Mouse (Mus musculus): ENCODE data around the gene Sept9. TPM values are rescaled to one million over a fixed set of nuclear protein-coding genes. Genes with fewer than 3 reads are reported as not detected.

The Sept9 gene
- polyA plus RNA-seq, 1 experiment from 2014 or later = 78.9 TPM

GRCm38 (mm10) chr11:117398191-117398590 lies 198.7 kb downstream of the Sept9 start:
- no peak overlapping the region for H3K27ac ChIP-seq (ENCODE audit: low read depth, low read length)
- peaks cover 14% of the 10 kb centered on the region for H3K4me1 ChIP-seq (ENCODE audit: control insufficient read depth, insufficient read depth, low read length)
- H3K4me3 ChIP-seq (ENCODE audit: low read depth, low read length) = no peak overlapping the region
- ATAC-seq (replicated peaks; ENCODE audit: insufficient number of reproducible peaks, low FRiP score, low TSS enrichment) = no peak
- H3K9ac ChIP-seq (ENCODE audit: low read depth, low read length) = no peak overlapping the region
- H3K9me3 ChIP-seq (replicated peaks; ENCODE audit: control insufficient read depth, low read length) = no peaks in the 10 kb centered on the region
- no peaks in the 10 kb centered on the region for H3K36me3 ChIP-seq (ENCODE audit: control insufficient read depth, insufficient read depth, low read length)
- peaks cover 37% of the 10 kb centered on the region for H3K27me3 ChIP-seq (ENCODE audit: control insufficient read depth, insufficient read depth, low read length)
- WGBS (ENCODE audit: insufficient replicate concordance) = 30% methylated on average over 7 of the region's 7 CpGs
- H3K4me2 ChIP-seq = no peak overlapping the region

- H3K27me3 ChIP-seq (ENCODE audit: control insufficient read depth, insufficient read depth, low read length) = peaks cover 33% of the 10 kb centered on the region
- ATAC-seq (replicated peaks; ENCODE audit: insufficient number of reproducible peaks, low FRiP score, low TSS enrichment) = no peak
- H3K4me2 ChIP-seq = no peak overlapping the region
- no peaks in the 10 kb centered on the region for H3K4me1 ChIP-seq (ENCODE audit: control insufficient read depth, insufficient read depth, low read length)
- H3K4me3 ChIP-seq (ENCODE audit: low read depth, low read length) = no peak overlapping the region
- no peak overlapping the region for H3K27ac ChIP-seq (ENCODE audit: low read depth, low read length)
- no peak overlapping the region for H3K9ac ChIP-seq (ENCODE audit: low read depth, low read length)
- WGBS (ENCODE audit: insufficient replicate concordance) = 79% methylated on average over 10 of the region's 10 CpGs
- H3K36me3 ChIP-seq (ENCODE audit: control insufficient read depth, insufficient read depth, low read length) = no peaks in the 10 kb centered on the region
- H3K9me3 ChIP-seq (replicated peaks; ENCODE audit: control insufficient read depth, low read length) = no peaks in the 10 kb centered on the region
These were observed 202.3 kb downstream of the Sept9 start for GRCm38 (mm10) chr11:117401583-117402367.

GRCm38 (mm10) chr11:117402550-117402949 lies 203.1 kb downstream of the Sept9 start:
- H3K36me3 ChIP-seq (ENCODE audit: control insufficient read depth, insufficient read depth, low read length) = no peaks in the 10 kb centered on the region
- H3K4me2 ChIP-seq = no peak overlapping the region
- H3K9me3 ChIP-seq (replicated peaks; ENCODE audit: control insufficient read depth, low read length) = no peaks in the 10 kb centered on the region
- peaks cover 28% of the 10 kb centered on the region for H3K27me3 ChIP-seq (ENCODE audit: control insufficient read depth, insufficient read depth, low read length)
- H3K27ac ChIP-seq (ENCODE audit: low read depth, low read length) = no peak overlapping the region
- H3K9ac ChIP-seq (ENCODE audit: low read depth, low read length) = no peak overlapping the region
- 62% methylated on average over 11 of the region's 11 CpGs for WGBS (ENCODE audit: insufficient replicate concordance)
- H3K4me3 ChIP-seq (ENCODE audit: low read depth, low read length) = no peak overlapping the region
- no peak for ATAC-seq (replicated peaks; ENCODE audit: insufficient number of reproducible peaks, low FRiP score, low TSS enrichment)
- peaks cover 5% of the 10 kb centered on the region for H3K4me1 ChIP-seq (ENCODE audit: control insufficient read depth, insufficient read depth, low read length)

- Histone ChIP-seq H3K36me3 (ENCODE audit: control insufficient read depth, insufficient read depth, low read length) (no peaks in the 10 kb centered on the region), H3K9ac (ENCODE audit: low read depth, low read length) (no peak overlapping the region), H3K4me3 (ENCODE audit: low read depth, low read length) (no peak overlapping the region), H3K4me2 (no peak overlapping the region), H3K4me1 (ENCODE audit: control insufficient read depth, insufficient read depth, low read length) (peaks cover 5% of the 10 kb centered on the region), H3K27ac (ENCODE audit: low read depth, low read length) (no peak overlapping the region), H3K9me3 (replicated peaks; ENCODE audit: control insufficient read depth, low read length) (no peaks in the 10 kb centered on the region), H3K27me3 (ENCODE audit: control insufficient read depth, insufficient read depth, low read length) (peaks cover 24% of the 10 kb centered on the region)
- ATAC-seq (replicated peaks; ENCODE audit: insufficient number of reproducible peaks, low FRiP score, low TSS enrichment) = no peak
- 79% methylated on average over 6 of the region's 6 CpGs for WGBS (ENCODE audit: insufficient replicate concordance)
These were observed 203.6 kb downstream of the Sept9 start for GRCm38 (mm10) chr11:117403073-117403472.

GRCm38 (mm10) chr11:117403781-117404180 lies 204.3 kb downstream of the Sept9 start:
- H3K27ac ChIP-seq (ENCODE audit: low read depth, low read length) = no peak overlapping the region
- 40% methylated on average over 7 of the region's 7 CpGs for WGBS (ENCODE audit: insufficient replicate concordance)
- no peaks in the 10 kb centered on the region for H3K9me3 ChIP-seq (replicated peaks; ENCODE audit: control insufficient read depth, low read length)
- H3K36me3 ChIP-seq (ENCODE audit: control insufficient read depth, insufficient read depth, low read length) = no peaks in the 10 kb centered on the region
- peaks cover 10% of the 10 kb centered on the region for H3K4me1 ChIP-seq (ENCODE audit: control insufficient read depth, insufficient read depth, low read length)
- H3K9ac ChIP-seq (ENCODE audit: low read depth, low read length) = no peak overlapping the region
- ATAC-seq (replicated peaks; ENCODE audit: insufficient number of reproducible peaks, low FRiP score, low TSS enrichment) = no peak
- H3K4me3 ChIP-seq (ENCODE audit: low read depth, low read length) = no peak overlapping the region
- H3K4me2 ChIP-seq = no peak overlapping the region
- peaks cover 22% of the 10 kb centered on the region for H3K27me3 ChIP-seq (ENCODE audit: control insufficient read depth, insufficient read depth, low read length)

GRCm38 (mm10) chr11:117406711-117407110 lies 207.2 kb downstream of the Sept9 start:
- 75% methylated on average over 1 of the region's 1 CpGs for WGBS (ENCODE audit: insufficient replicate concordance)

GRCm38 (mm10) chr11:117407196-117407595 lies 207.7 kb downstream of the Sept9 start:
- peaks cover 15% of the 10 kb centered on the region for H3K4me1 ChIP-seq (ENCODE audit: control insufficient read depth, insufficient read depth, low read length)
- no peak overlapping the region for H3K9ac ChIP-seq (ENCODE audit: low read depth, low read length)
- no peaks in the 10 kb centered on the region for H3K9me3 ChIP-seq (replicated peaks; ENCODE audit: control insufficient read depth, low read length)
- peak overlapping the region; percentile 79 for H3K4me2 ChIP-seq
- 20% methylated on average over 4 of the region's 4 CpGs for WGBS (ENCODE audit: insufficient replicate concordance)
- no peak for ATAC-seq (replicated peaks; ENCODE audit: insufficient number of reproducible peaks, low FRiP score, low TSS enrichment)
- peaks cover 33% of the 10 kb centered on the region for H3K27me3 ChIP-seq (ENCODE audit: control insufficient read depth, insufficient read depth, low read length)
- H3K36me3 ChIP-seq (ENCODE audit: control insufficient read depth, insufficient read depth, low read length) = no peaks in the 10 kb centered on the region
- peak overlapping the region; percentile 34 for H3K4me3 ChIP-seq (ENCODE audit: low read depth, low read length)
- 0 out of 2 replicates have a peak overlapping the region, but pooled peaks have one; percentile 17 for H3K27ac ChIP-seq (ENCODE audit: low read depth, low read length)

More at GRCm38 (mm10) chr11:117406711-117407110, 207.2 kb downstream of the Sept9 start:
- Histone ChIP-seq H3K4me3 (ENCODE audit: low read depth, low read length) (no peak overlapping the region), H3K4me2 (no peak overlapping the region), H3K9me3 (replicated peaks; ENCODE audit: control insufficient read depth, low read length) (no peaks in the 10 kb centered on the region), H3K27me3 (ENCODE audit: control insufficient read depth, insufficient read depth, low read length) (peaks cover 31% of the 10 kb centered on the region), H3K4me1 (ENCODE audit: control insufficient read depth, insufficient read depth, low read length) (peaks cover 15% of the 10 kb centered on the region), H3K9ac (ENCODE audit: low read depth, low read length) (no peak overlapping the region), H3K36me3 (ENCODE audit: control insufficient read depth, insufficient read depth, low read length) (no peaks in the 10 kb centered on the region), H3K27ac (ENCODE audit: low read depth, low read length) (no peak overlapping the region)
- ATAC-seq (replicated peaks; ENCODE audit: insufficient number of reproducible peaks, low FRiP score, low TSS enrichment) = no peak

- Histone ChIP-seq H3K9me3 (replicated peaks; ENCODE audit: control insufficient read depth, low read length) (no peaks in the 10 kb centered on the region), H3K4me2 (peak overlapping the region; percentile 79), H3K27me3 (ENCODE audit: control insufficient read depth, insufficient read depth, low read length) (peaks cover 40% of the 10 kb centered on the region), H3K27ac (ENCODE audit: low read depth, low read length) (peak overlapping the region; percentile 17; the same call in 1 of the 2 replicates), H3K36me3 (ENCODE audit: control insufficient read depth, insufficient read depth, low read length) (no peaks in the 10 kb centered on the region), H3K4me1 (ENCODE audit: control insufficient read depth, insufficient read depth, low read length) (peaks cover 15% of the 10 kb centered on the region), H3K4me3 (ENCODE audit: low read depth, low read length) (peak overlapping the region; percentile 34), H3K9ac (ENCODE audit: low read depth, low read length) (peak overlapping the region; percentile 29; the same call in 1 of the 2 replicates)
- ATAC-seq (replicated peaks; ENCODE audit: insufficient number of reproducible peaks, low FRiP score, low TSS enrichment) = no peak; the same call in 1 of the 2 replicates
- 0% methylated on average over 28 of the region's 28 CpGs for WGBS (ENCODE audit: insufficient replicate concordance)
These were observed 208.4 kb downstream of the Sept9 start for GRCm38 (mm10) chr11:117407651-117408441.
